Mouse (Mus musculus) stomach, postnatal 0 days (tissue): ENCODE results near the gene Mtmr11.

ENCODE experiments used
- CTCF ChIP-seq: IDR thresholded peaks from 2 replicates; pipeline ENCODE4 v1.5.1; 2016; ENCODE audit warnings: antibody characterized with exemption, low read depth, mild to moderate bottlenecking, moderate library complexity
- EP300 ChIP-seq: optimal IDR thresholded peaks from 2 replicates; pipeline ENCODE3; 2016; ENCODE audit warnings: antibody characterized with exemption

GRCm38 (mm10) chr3:96195616-96196313 lies 34.0 kb downstream of the Mtmr11 start:
- TF ChIP-seq CTCF, result peak; percentile 32
- no peak for TF ChIP-seq EP300
